ENCODE assay signal across 9 mouse cellular contexts in the genomic region with DNA sequence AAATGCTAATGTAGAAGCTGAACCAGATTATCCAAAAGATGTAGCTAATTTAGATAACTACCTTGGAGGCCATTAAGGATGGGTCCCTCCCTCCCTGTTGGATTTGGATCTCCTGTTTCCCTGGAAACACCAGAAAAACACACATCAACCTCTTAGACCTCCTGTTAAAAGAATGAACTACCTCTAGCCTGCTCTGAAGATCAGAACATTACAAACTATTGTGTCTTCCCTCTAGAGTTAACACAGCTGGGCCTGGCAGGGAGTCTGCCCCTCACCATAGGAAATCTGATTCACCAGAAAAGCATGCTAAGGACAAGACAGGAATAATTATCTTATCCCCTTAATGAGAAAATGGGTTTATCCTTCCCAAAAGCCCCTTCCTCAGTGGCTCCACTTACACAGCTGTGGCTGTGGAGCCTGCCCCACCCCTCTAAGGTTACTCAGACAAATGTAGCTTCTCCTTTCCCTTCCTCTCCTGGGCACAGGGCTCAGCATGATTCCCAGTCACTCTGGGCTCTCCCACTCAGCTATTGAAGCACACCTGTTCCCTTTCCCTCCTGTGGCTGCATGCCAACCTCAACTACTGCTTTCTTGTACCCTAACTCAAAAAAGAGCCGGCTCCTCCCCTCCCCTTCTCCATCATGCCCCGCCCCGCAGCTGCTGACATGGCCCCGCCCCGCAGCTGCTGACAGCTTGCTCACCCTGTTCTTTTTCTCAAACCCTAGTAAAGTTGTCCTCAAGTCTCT.
DNase-seq lines count a peak whose midpoint lies in the region; ATAC-seq lines count a peak whose summit lies in the region.
"Had no signal": no experiment of that assay in that cellular context is flagged by ENCODE, and none has a peak within 500 bp of the region (broad histone marks: within the 10 kb centered on the region; RNA-seq: fewer than 3 reads in every experiment).

No protein-coding gene starts in this region.

- no peak for ATAC-seq in heart, embryonic 11.5 days (replicated peaks; ENCODE audit: insufficient number of reproducible peaks, low FRiP score, low TSS enrichment)
- no peak for ATAC-seq in heart, embryonic 16.5 days (replicated peaks; ENCODE audit: extremely low read depth, insufficient read depth, low FRiP score)
- peak; percentile 68; the same call in 1 of the 2 replicates for ATAC-seq in midbrain, embryonic 13.5 days
- no peak for ATAC-seq in kidney, embryonic 16.5 days (ENCODE audit: low FRiP score, low TSS enrichment)

- 8% methylated on average over 5 of the region's 5 CpGs for WGBS in heart, embryonic 11.5 days (ENCODE audit: insufficient replicate concordance)
- 13% methylated on average over 5 of the region's 5 CpGs for WGBS in heart, embryonic 16.5 days
- 9% methylated on average over 5 of the region's 5 CpGs for WGBS in midbrain, embryonic 13.5 days
- 5% methylated on average over 5 of the region's 5 CpGs for WGBS in kidney, embryonic 16.5 days

- peak overlapping the region; percentile 17; the same call in 1 of the 2 replicates for H3K4me2 ChIP-seq in heart, embryonic 11.5 days
- peak overlapping the region; percentile 10; the same call in 1 of the 2 replicates for H3K4me2 ChIP-seq in heart, embryonic 16.5 days (ENCODE audit: low read depth, low read length)
- H3K4me2 ChIP-seq in midbrain, embryonic 13.5 days (replicated peaks) = no peak overlapping the region
- H3K4me2 ChIP-seq in kidney, embryonic 16.5 days (replicated peaks; ENCODE audit: low read depth, low read length) = no peak overlapping the region

- no peak overlapping the region for H3K9ac ChIP-seq in heart, embryonic 11.5 days (ENCODE audit: low read depth, low read length)
- no peak overlapping the region for H3K9ac ChIP-seq in heart, embryonic 16.5 days (ENCODE audit: low read length)
- no peak overlapping the region for H3K9ac ChIP-seq in midbrain, embryonic 13.5 days (replicated peaks)
- no peak overlapping the region for H3K9ac ChIP-seq in kidney, embryonic 16.5 days (replicated peaks; ENCODE audit: low read length)

- no peak for DNase-seq in heart, postnatal 36 days
- peak; percentile 54 for DNase-seq in NIH3T3 (ENCODE audit: low read depth)
- peak; percentile 77 for DNase-seq in thymus, postnatal 25 days
- no peak for DNase-seq in layer of hippocampus, adult 9-10 months (ENCODE audit: low spot score)

- H3K4me1 ChIP-seq in heart, embryonic 11.5 days (ENCODE audit: control insufficient read depth, insufficient read depth, low read length) = peaks cover 7% of the 10 kb centered on the region
- peaks cover 13% of the 10 kb centered on the region for H3K4me1 ChIP-seq in heart, embryonic 16.5 days (ENCODE audit: control insufficient read depth, insufficient read depth, low read length)
- peaks cover 23% of the 10 kb centered on the region for H3K4me1 ChIP-seq in midbrain, embryonic 13.5 days (replicated peaks)
- 0 out of 2 replicates have a peak, but pooled peaks cover 6% of the 10 kb centered on the region for H3K4me1 ChIP-seq in kidney, embryonic 16.5 days (ENCODE audit: insufficient read depth, low read length)

- no peak overlapping the region for H3K4me3 ChIP-seq in heart, embryonic 11.5 days (ENCODE audit: low read depth, low read length)
- no peak overlapping the region for H3K4me3 ChIP-seq in heart, embryonic 16.5 days (ENCODE audit: low read length)
- H3K4me3 ChIP-seq in midbrain, embryonic 13.5 days (replicated peaks) = no peak overlapping the region
- no peak overlapping the region for H3K4me3 ChIP-seq in kidney, embryonic 16.5 days (ENCODE audit: low read length)
- H3K4me3 ChIP-seq: heart, adult 2 months had no signal

- no peak overlapping the region for H3K27ac ChIP-seq in heart, embryonic 11.5 days (ENCODE audit: low read depth, low read length)
- H3K27ac ChIP-seq in heart, embryonic 16.5 days (ENCODE audit: low read length) = no peak overlapping the region
- peak overlapping the region; percentile 11; the same call in 1 of the 2 replicates for H3K27ac ChIP-seq in midbrain, embryonic 13.5 days
- H3K27ac ChIP-seq in kidney, embryonic 16.5 days (ENCODE audit: low read length) = no peak overlapping the region
- H3K27ac ChIP-seq: heart, adult 2 months had no signal

- H3K36me3 ChIP-seq in heart, embryonic 11.5 days (ENCODE audit: control insufficient read depth, insufficient read depth, low read length) = no peaks in the 10 kb centered on the region
- H3K36me3 ChIP-seq in heart, embryonic 16.5 days (ENCODE audit: control insufficient read depth, insufficient read depth) = no peaks in the 10 kb centered on the region
- H3K36me3 ChIP-seq in midbrain, embryonic 13.5 days = 0 out of 2 replicates have a peak, but pooled peaks cover 2% of the 10 kb centered on the region
- H3K36me3 ChIP-seq in kidney, embryonic 16.5 days (ENCODE audit: insufficient read depth, low read length) = no peaks in the 10 kb centered on the region

- H3K27me3 ChIP-seq in heart, embryonic 11.5 days (ENCODE audit: control insufficient read depth, insufficient read depth, low read length) = no peaks in the 10 kb centered on the region
- H3K27me3 ChIP-seq in heart, embryonic 16.5 days (ENCODE audit: control insufficient read depth, insufficient read depth, low read length) = no peaks in the 10 kb centered on the region
- H3K27me3 ChIP-seq in midbrain, embryonic 13.5 days = no peaks in the 10 kb centered on the region
- no peaks in the 10 kb centered on the region for H3K27me3 ChIP-seq in kidney, embryonic 16.5 days (ENCODE audit: insufficient read depth, low read length)

- intact Hi-C loops in heart, postnatal 36 days (cut with DNase I) = no loop called here

- H3K9me3 ChIP-seq in heart, embryonic 11.5 days (replicated peaks; ENCODE audit: control insufficient read depth, low read length) = no peaks in the 10 kb centered on the region
- no peaks in the 10 kb centered on the region; the same call in 1 of the 2 replicates for H3K9me3 ChIP-seq in heart, embryonic 16.5 days (replicated peaks; ENCODE audit: control insufficient read depth, low read length)
- H3K9me3 ChIP-seq in midbrain, embryonic 13.5 days = no peaks in the 10 kb centered on the region
- peaks cover 3% of the 10 kb centered on the region; the same call in 1 of the 2 replicates for H3K9me3 ChIP-seq in kidney, embryonic 16.5 days (ENCODE audit: low read length)

Comparison
In these comparisons a context has a peak if more than half of its experiments do, and no peak if none do; other contexts are left out.
1. H3K4me2 ChIP-seq: peak in heart, embryonic 11.5 days (single experiment) and heart, embryonic 16.5 days (single experiment); none in midbrain, embryonic 13.5 days (single experiment) and kidney, embryonic 16.5 days (single experiment).
2. DNase-seq: peak in NIH3T3 (single experiment) and thymus, postnatal 25 days (single experiment); none in heart, postnatal 36 days (0 of 2) and layer of hippocampus, adult 9-10 months (single experiment).